Mouse (Mus musculus): ENCODE measurements around the gene Wdr48.

- no peak for TF ChIP-seq CTCF (IDR thresholded peaks at IDR 0.05)
- TF ChIP-seq EP300 (IDR thresholded peaks at IDR 0.05), result no peak
Observed at GRCm38 (mm10) chr9:119969811-119970210, 75.1 kb downstream of the Wdr48 start.
